Mouse (Mus musculus) MEL (cell line): Measurements from ENCODE around the gene A1bg. TPM values are rescaled to one million over a fixed set of nuclear protein-coding genes. Genes with fewer than 3 reads are reported as not detected.

Source experiments
- DNase-seq: peaks from one replicate; pipeline ENCODE4 v3.0.0; 2011; ENCODE audit warnings: low read depth, low spot score
- H3K27ac ChIP-seq: 2 replicates; pipeline ENCODE4 v1.5.1; 2012; ENCODE audit warnings: low read depth, mild to moderate bottlenecking, control low read depth, low read length, moderate library complexity; ENCODE audit not compliant: control insufficient read depth
- H3K27me3 ChIP-seq, 2 experiments: fragments of 150-350 bp in 1 of 2; sonication (generic) in 1 of 2; 2 replicates each; pipeline ENCODE4 v1.6.1; 2012; ENCODE audit warnings: low read length in 2 of 2, mild to moderate bottlenecking in 2 of 2, improper control_type of control experiment in 1 of 2, moderate library complexity in 1 of 2; ENCODE audit not compliant: insufficient read depth in 2 of 2, control insufficient read depth in 1 of 2
- H3K36me3 ChIP-seq, 2 experiments: 2 replicates each; pipeline ENCODE4 v1.6.1; 2012 to 2014; ENCODE audit warnings: low read length in 2 of 2, improper control_type of control experiment in 1 of 2, inconsistent platforms in 1 of 2, mild to moderate bottlenecking in 1 of 2; ENCODE audit not compliant: insufficient read depth in 2 of 2, control insufficient read depth in 1 of 2
- H3K4me1 ChIP-seq, 2 experiments: fragments of 150-350 bp in 1 of 2; sonication (generic) in 1 of 2; 2 replicates each; pipeline ENCODE4 v1.6.1; 2012; ENCODE audit warnings: low read length in 2 of 2, improper control_type of control experiment in 1 of 2, mild to moderate bottlenecking in 1 of 2; ENCODE audit not compliant: insufficient read depth in 2 of 2, control insufficient read depth in 1 of 2
- H3K4me3 ChIP-seq, 2 experiments: fragments of 150-350 bp in 1 of 2; sonication (generic) in 1 of 2; 2 replicates each; pipeline ENCODE4 v1.5.1; 2012; ENCODE audit warnings: low read depth in 2 of 2, low read length in 2 of 2, mild to moderate bottlenecking in 2 of 2, moderate library complexity in 2 of 2, control low read depth in 1 of 2, improper control_type of control experiment in 1 of 2; ENCODE audit not compliant: control insufficient read depth in 1 of 2, insufficient read depth in 1 of 2
- H3K79me2 ChIP-seq: 2 replicates; pipeline ENCODE4 v1.6.1; 2012; ENCODE audit warnings: mild to moderate bottlenecking, low read length, moderate library complexity; ENCODE audit not compliant: control insufficient read depth, poor library complexity, insufficient read depth
- H3K9ac ChIP-seq: 2 replicates; pipeline ENCODE4 v1.6.1; 2012; ENCODE audit warnings: low read depth, mild to moderate bottlenecking, control low read depth, low read length, moderate library complexity; ENCODE audit not compliant: control insufficient read depth, poor library complexity, severe bottlenecking
- H3K9me3 ChIP-seq: fragments of 150-350 bp; sonication (generic); replicated peaks from 2 replicates; pipeline ENCODE4 v1.6.1; 2012; ENCODE audit warnings: mild to moderate bottlenecking, low read length, improper control_type of control experiment, moderate library complexity; ENCODE audit not compliant: insufficient read depth
- CHD1 ChIP-seq: IDR thresholded peaks from 2 replicates; pipeline ENCODE4 v1.6.1; 2012; ENCODE audit warnings: low read depth, mild to moderate bottlenecking, inconsistent platforms, low read length, improper control_type of control experiment
- E2F4 ChIP-seq: IDR thresholded peaks from 2 replicates; pipeline ENCODE4 v1.6.1; 2011; ENCODE audit warnings: low read depth, low read length, improper control_type of control experiment, borderline replicate concordance
- EP300 ChIP-seq, 2 experiments: IDR thresholded peaks; 2 replicates each; pipeline ENCODE4 v1.6.1; 2011; ENCODE audit warnings: improper control_type of control experiment in 2 of 2, low read length in 2 of 2, low read depth in 1 of 2, mild to moderate bottlenecking in 1 of 2
- GABPA ChIP-seq: IDR thresholded peaks from 2 replicates; pipeline ENCODE4 v1.6.1; 2012; ENCODE audit warnings: low read depth, mild to moderate bottlenecking, inconsistent platforms, low read length, improper control_type of control experiment, moderate library complexity
- GATA1 ChIP-seq: IDR thresholded peaks from 2 replicates; pipeline ENCODE4 v1.6.1; 2011; ENCODE audit warnings: low read depth, low read length, improper control_type of control experiment
- MAX ChIP-seq: IDR thresholded peaks from 2 replicates; pipeline ENCODE4 v1.6.1; 2011; ENCODE audit warnings: low read length, improper control_type of control experiment
- MAZ ChIP-seq: IDR thresholded peaks from 2 replicates; pipeline ENCODE4 v1.6.1; 2012; ENCODE audit warnings: low read depth, mild to moderate bottlenecking, inconsistent platforms, low read length, improper control_type of control experiment
- MEF2A ChIP-seq: IDR thresholded peaks from 2 replicates; pipeline ENCODE4 v1.6.1; 2014; ENCODE audit warnings: low read depth, mild to moderate bottlenecking, inconsistent platforms, low read length, improper control_type of control experiment; ENCODE audit not compliant: poor library complexity, insufficient replicate concordance, severe bottlenecking; ENCODE audit errors: extremely low read depth
- MXI1 ChIP-seq: IDR thresholded peaks from 2 replicates; pipeline ENCODE4 v1.6.1; 2011; ENCODE audit warnings: mild to moderate bottlenecking, low read depth, low read length, improper control_type of control experiment
- MYC ChIP-seq: IDR thresholded peaks from 2 replicates; pipeline ENCODE4 v1.6.1; 2011; ENCODE audit warnings: low read depth, mild to moderate bottlenecking, low read length, improper control_type of control experiment, moderate library complexity
- POLR2A ChIP-seq, 2 experiments: IDR thresholded peaks; 2 replicates each; pipeline ENCODE4 v1.6.1; 2011 to 2012; ENCODE audit warnings: low read length in 2 of 2, mild to moderate bottlenecking in 2 of 2, control low read depth in 1 of 2, improper control_type of control experiment in 1 of 2, low read depth in 1 of 2, moderate library complexity in 1 of 2; ENCODE audit not compliant: control insufficient read depth in 1 of 2, insufficient read depth in 1 of 2, poor library complexity in 1 of 2
- POLR2AphosphoS2 ChIP-seq: IDR thresholded peaks from 2 replicates; pipeline ENCODE4 v1.6.1; 2011; ENCODE audit warnings: low read length, improper control_type of control experiment
- RCOR1 ChIP-seq: IDR thresholded peaks from 2 replicates; pipeline ENCODE4 v1.6.1; 2012; ENCODE audit warnings: low read depth, mild to moderate bottlenecking, inconsistent platforms, low read length, improper control_type of control experiment
- SIN3A ChIP-seq: IDR thresholded peaks from 2 replicates; pipeline ENCODE4 v1.6.1; 2012; ENCODE audit warnings: low read length, improper control_type of control experiment, inconsistent platforms
- TAL1 ChIP-seq: IDR thresholded peaks from 2 replicates; pipeline ENCODE4 v1.6.1; 2012; ENCODE audit warnings: mild to moderate bottlenecking, inconsistent platforms, low read length, moderate library complexity, mixed read lengths
- TBP ChIP-seq: IDR thresholded peaks from 2 replicates; pipeline ENCODE4 v1.8.0; 2011; ENCODE audit warnings: low read depth, low read length, improper control_type of control experiment
- TCF12 ChIP-seq: IDR thresholded peaks from 2 replicates; pipeline ENCODE4 v1.6.1; 2014; ENCODE audit warnings: low read depth, mild to moderate bottlenecking, inconsistent platforms, low read length, improper control_type of control experiment, moderate library complexity
- USF2 ChIP-seq, 2 experiments: IDR thresholded peaks; 2 replicates each; pipeline ENCODE4 v1.6.1; 2011 to 2012; ENCODE audit warnings: improper control_type of control experiment in 2 of 2, low read length in 2 of 2, borderline replicate concordance in 1 of 2, inconsistent platforms in 1 of 2, low read depth in 1 of 2, mild to moderate bottlenecking in 1 of 2; ENCODE audit not compliant: insufficient read depth in 1 of 2
- polyA plus RNA-seq, 2 experiments: library from polyadenylated mRNA; stranded (reverse) in 1 of 2; unstranded in 1 of 2; fragments of >175 nt in 1 of 2; fragments of >200 nt in 1 of 2; gene quantifications; 2 replicates each; pipeline versions ENCODE4 v1.2.1 to v1.2.4; 2012; ENCODE audit warnings: low replicate concordance in 2 of 2, low read depth in 1 of 2; ENCODE audit not compliant: insufficient read length in 2 of 2, insufficient read depth in 1 of 2, missing spikeins in 1 of 2
- total RNA-seq: library from RNA; depleted of rRNA; stranded (reverse); fragments of 300-350 nt; gene quantifications from 2 replicates; pipeline ENCODE4 v1.2.3, GENCODE M21; 2012; rRNA removed

Gene A1bg
- not detected in 2 replicates for total RNA-seq
- polyA plus RNA-seq: not detected

GRCm38 (mm10) chr15:60922912-60923311 is at the start of gene A1bg:
Gene A1bg (minus strand): TSS chr15:60923012.
- no peak within 1 kb of the TSS for H3K27ac ChIP-seq

GRCm38 (mm10) chr15:60968549-60968861 is 45.7 kb upstream of the A1bg start:
- DNase-seq: no peak
- no peak overlapping the region for H3K27ac ChIP-seq
- no peak overlapping the region for H3K4me3 ChIP-seq
- H3K79me2 ChIP-seq: no peaks in the 10 kb centered on the region
- no peaks in the 10 kb centered on the region for H3K36me3 ChIP-seq
- no peak for TF ChIP-seq MEF2A
- TF ChIP-seq MAZ: no peak
- no peak for TF ChIP-seq SIN3A
- no peak for TF ChIP-seq USF2 (IDR thresholded peaks at IDR 0.05; ENCODE audit: borderline replicate concordance in 1 of 2, insufficient read depth in 1 of 2, low read depth in 1 of 2, low read length in 2 of 2)
- no peak for TF ChIP-seq E2F4
- TF ChIP-seq GABPA: no peak
- no peaks in the 10 kb centered on the region for H3K27me3 ChIP-seq
- H3K9ac ChIP-seq: no peak overlapping the region
- no peaks in the 10 kb centered on the region for H3K9me3 ChIP-seq
- no peaks in the 10 kb centered on the region for H3K4me1 ChIP-seq

More at GRCm38 (mm10) chr15:60922912-60923311, at the start of gene A1bg:
- Histone ChIP-seq H3K9me3 (no peaks in the 10 kb centered on the region), H3K4me1 (no peaks in the 10 kb centered on the region), H3K4me3 (no peak within 1 kb of the TSS), H3K27me3 (no peaks in the 10 kb centered on the region), H3K36me3 (no peaks in the 10 kb centered on the region), H3K9ac (no peak within 1 kb of the TSS), H3K79me2 (no peaks in the 10 kb centered on the region)
- TF ChIP-seq GABPA: no peak
- TF ChIP-seq RCOR1: no peak
- TF ChIP-seq MXI1: no peak
- TF ChIP-seq TBP: no peak
- TF ChIP-seq POLR2A (IDR thresholded peaks at IDR 0.05; ENCODE audit: control insufficient read depth in 1 of 2, insufficient read depth in 1 of 2, low read depth in 1 of 2, low read length in 2 of 2, poor library complexity in 1 of 2): no peak
- no peak for TF ChIP-seq MAX
- TF ChIP-seq TCF12: no peak
- TF ChIP-seq GATA1: no peak
- no peak for TF ChIP-seq TAL1
- TF ChIP-seq POLR2AphosphoS2: no peak
- no peak for TF ChIP-seq EP300 (IDR thresholded peaks at IDR 0.05; ENCODE audit: low read depth in 1 of 2, low read length in 2 of 2)
- TF ChIP-seq MYC: no peak
- no peak for TF ChIP-seq CHD1
- no peak for DNase-seq
